Mouse (Mus musculus) kidney, embryonic 14.5 days (tissue): ENCODE results near the gene Gm28042. TPM values are rescaled to one million over a fixed set of nuclear protein-coding genes. Genes with fewer than 3 reads are reported as not detected.

Source experiments
- ATAC-seq: fragments of 200-750 bp; cut with Nextera tagmentation; 2 replicates; pipeline ENCODE4 v1.8.0; 2017; ENCODE audit warnings: moderate number of reproducible peaks, mild to moderate bottlenecking, moderate TSS enrichment, moderate library complexity; ENCODE audit not compliant: low FRiP score, low TSS enrichment
- H3K27ac ChIP-seq: fragments of 300-500 bp; sonication (generic); 2 replicates; pipeline ENCODE4 v1.5.1; 2014; ENCODE audit warnings: low read depth, mild to moderate bottlenecking, low read length, moderate library complexity, mixed read lengths
- H3K27me3 ChIP-seq: fragments of 300-500 bp; sonication (generic); 2 replicates; pipeline ENCODE4 v1.6.1; 2014; ENCODE audit warnings: mild to moderate bottlenecking, low read length; ENCODE audit not compliant: control insufficient read depth, insufficient read depth
- H3K36me3 ChIP-seq: fragments of 300-500 bp; sonication (generic); 2 replicates; pipeline ENCODE4 v1.6.1; 2014; ENCODE audit warnings: low read length, mixed read lengths; ENCODE audit not compliant: control insufficient read depth, insufficient read depth
- H3K4me1 ChIP-seq: fragments of 300-500 bp; sonication (generic); 2 replicates; pipeline ENCODE4 v1.6.1; 2014; ENCODE audit warnings: low read length, mixed read lengths; ENCODE audit not compliant: control insufficient read depth, insufficient read depth
- H3K4me2 ChIP-seq: fragments of 300-500 bp; sonication (generic); replicated peaks from 2 replicates; pipeline ENCODE4 v1.6.1; 2014; ENCODE audit warnings: low read depth, mild to moderate bottlenecking, low read length
- H3K4me3 ChIP-seq: fragments of 300-500 bp; sonication (generic); 2 replicates; pipeline ENCODE4 v1.5.1; 2014; ENCODE audit warnings: mild to moderate bottlenecking, low read length
- H3K9ac ChIP-seq: fragments of 300-500 bp; sonication (generic); 2 replicates; pipeline ENCODE4 v1.6.1; 2014; ENCODE audit warnings: low read depth, mild to moderate bottlenecking, low read length, moderate library complexity
- H3K9me3 ChIP-seq: fragments of 300-500 bp; sonication (generic); 2 replicates; pipeline ENCODE4 v1.6.1; 2016; ENCODE audit warnings: low read length; ENCODE audit not compliant: control insufficient read depth
- WGBS: fragments of 180-500 bp; shearing (Covaris S2); extraction: QIAGEN DNeasy Blood & Tissue Kit; methylation state at CpG from one replicate; pipeline ENCODE4 v1.1.7; 2014; 5-methylcytosine and 5-hydroxymethylcytosine counted together
- polyA plus RNA-seq: library from polyadenylated mRNA; unstranded; fragments of >200 nt; fragmentation: Nextera tagmentation; extraction: Ambion mirVana; gene quantifications from 2 replicates; pipeline ENCODE4 v1.2.1, GENCODE M21; 2014

Gene Gm28042
- polyA plus RNA-seq: 3.5 and 3.7 TPM in 2 replicates

DNA sequence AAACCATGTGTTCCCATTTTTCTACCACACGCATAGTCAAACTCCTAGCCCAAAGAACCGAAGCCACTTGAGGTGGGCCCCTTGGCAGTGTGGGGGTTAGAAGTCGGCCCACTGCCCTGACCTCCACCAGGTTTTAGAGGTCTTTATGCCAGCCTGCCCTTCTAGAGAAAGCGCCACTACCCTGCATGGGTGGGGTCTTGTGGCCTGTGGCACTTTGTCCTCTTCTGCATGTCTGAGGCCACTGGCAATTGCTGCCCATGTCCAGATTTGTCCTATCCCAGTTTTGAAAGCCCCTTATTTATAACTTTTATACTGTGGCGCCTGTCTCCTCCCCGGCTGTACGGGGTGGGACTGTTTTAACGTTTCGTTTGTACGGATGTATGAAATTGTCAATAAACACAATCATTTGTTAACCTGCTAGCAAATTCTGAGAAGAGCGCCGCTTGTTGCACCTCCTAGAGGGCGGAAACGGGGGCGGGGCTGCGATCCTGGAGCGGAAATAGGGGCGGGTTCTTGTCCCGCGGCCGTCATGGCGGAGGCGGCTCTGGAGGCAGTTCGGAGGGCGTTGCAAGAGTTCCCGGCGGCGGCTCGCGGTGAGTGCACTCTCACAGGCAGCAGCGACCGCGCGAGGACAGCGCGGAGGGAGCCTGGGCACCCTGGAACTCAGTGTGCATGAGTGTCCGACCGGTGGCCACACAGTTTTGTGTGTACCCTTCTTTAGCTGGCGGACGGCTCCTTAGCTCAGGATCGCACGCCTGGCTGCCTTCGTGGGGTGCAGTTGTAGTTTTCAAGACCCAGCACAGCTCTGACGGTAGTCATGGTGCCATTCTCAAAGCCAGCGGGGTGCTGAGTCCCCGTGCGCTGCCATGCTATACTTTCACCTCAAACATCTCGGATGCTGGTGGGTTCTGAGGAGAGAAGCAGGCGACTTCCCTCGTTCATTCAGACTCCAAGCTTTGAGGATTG lies at the start of gene Gm28042, which contains the start of gene Jmjd7:
Gene Gm28042, plus strand, starts transcription at position 510 of the 966 bp plus-strand sequence.
Gene Jmjd7, plus strand, starts transcription at position 500 of the 966 bp plus-strand sequence.
- peak within 1 kb of the TSS; percentile 56 for H3K4me2 ChIP-seq
- H3K9me3 ChIP-seq: no peaks in the 10 kb centered on the region
- H3K36me3 ChIP-seq: peaks cover 57% of the 10 kb centered on the region
- WGBS: 4% methylated on average over 50 of the region's 50 CpGs
- H3K4me3 ChIP-seq: peak within 1 kb of the TSS; percentile 82
- H3K4me1 ChIP-seq: peaks cover 4% of the 10 kb centered on the region; the same call in 1 of the 2 replicates
- H3K27ac ChIP-seq: peak within 1 kb of the TSS; percentile 63
- peak; percentile 93 for ATAC-seq
- H3K9ac ChIP-seq: peak within 1 kb of the TSS; percentile 87
- H3K27me3 ChIP-seq: no peaks in the 10 kb centered on the region

DNA sequence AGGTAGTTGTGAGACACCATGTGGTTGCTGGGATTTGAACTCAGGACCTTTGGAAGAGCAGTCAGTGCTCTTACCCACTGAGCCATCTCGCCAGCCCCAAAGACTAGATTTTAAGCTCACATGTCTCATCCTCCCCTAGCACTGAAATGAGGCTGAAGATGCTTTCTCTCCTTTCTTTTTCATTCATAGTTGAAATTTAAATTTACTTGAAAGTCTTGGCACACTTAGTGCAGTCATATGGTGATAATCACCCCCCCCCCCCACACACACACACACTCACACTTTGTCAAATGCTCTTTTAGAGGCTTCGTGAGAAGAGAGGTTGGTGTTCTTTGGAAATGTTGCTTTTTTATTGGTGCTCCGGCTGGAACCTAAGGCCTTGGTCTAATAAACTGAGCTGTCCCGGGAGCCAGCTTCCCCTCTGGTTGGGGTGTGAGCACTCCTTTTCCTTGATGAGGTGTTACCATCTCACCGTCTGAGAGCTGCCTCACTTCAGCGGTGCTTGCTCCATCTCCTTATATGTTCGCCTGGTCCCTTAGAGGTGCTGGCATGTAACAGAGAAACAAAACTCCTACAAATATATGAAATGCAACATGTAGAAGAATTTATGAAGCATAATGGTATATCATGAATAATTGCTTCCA lies 46.8 kb upstream of the Gm28042 start:
- no peaks in the 10 kb centered on the region for H3K36me3 ChIP-seq
- WGBS: 60% methylated on average over 7 of the region's 7 CpGs
- no peaks in the 10 kb centered on the region for H3K27me3 ChIP-seq
- no peaks in the 10 kb centered on the region for H3K9me3 ChIP-seq
- no peak for ATAC-seq
- H3K4me2 ChIP-seq: no peak overlapping the region
- no peaks in the 10 kb centered on the region for H3K4me1 ChIP-seq
- no peak overlapping the region for H3K9ac ChIP-seq
- H3K27ac ChIP-seq: no peak overlapping the region
- no peak overlapping the region for H3K4me3 ChIP-seq

DNA sequence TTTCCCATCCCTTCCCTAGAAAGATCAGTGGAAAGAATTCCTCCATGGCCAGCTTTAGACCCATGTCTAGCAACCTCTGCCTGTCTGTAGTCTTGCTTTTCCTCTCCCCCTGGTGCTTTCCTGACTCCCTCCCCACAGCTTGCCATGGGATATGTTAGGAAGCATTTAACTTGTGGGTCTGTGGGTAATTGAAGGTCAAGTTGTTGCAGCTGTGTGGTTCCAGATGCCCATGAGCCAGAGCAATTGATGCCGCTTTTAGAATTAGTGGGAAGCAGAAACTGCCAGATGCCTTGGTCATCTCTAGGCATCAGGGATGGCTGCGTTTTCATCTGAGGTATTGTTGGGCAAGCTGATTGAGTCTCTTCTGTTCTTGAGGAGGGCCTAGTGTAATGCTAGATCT lies 45.7 kb upstream of the Gm28042 start:
- H3K27me3 ChIP-seq: no peaks in the 10 kb centered on the region
- no peak overlapping the region for H3K4me3 ChIP-seq
- no peaks in the 10 kb centered on the region for H3K9me3 ChIP-seq
- H3K27ac ChIP-seq: no peak overlapping the region
- H3K9ac ChIP-seq: no peak overlapping the region
- ATAC-seq: no peak
- H3K36me3 ChIP-seq: no peaks in the 10 kb centered on the region
- H3K4me1 ChIP-seq: no peaks in the 10 kb centered on the region
- no peak overlapping the region for H3K4me2 ChIP-seq
- WGBS: 77% methylated on average over 2 of the region's 2 CpGs

DNA sequence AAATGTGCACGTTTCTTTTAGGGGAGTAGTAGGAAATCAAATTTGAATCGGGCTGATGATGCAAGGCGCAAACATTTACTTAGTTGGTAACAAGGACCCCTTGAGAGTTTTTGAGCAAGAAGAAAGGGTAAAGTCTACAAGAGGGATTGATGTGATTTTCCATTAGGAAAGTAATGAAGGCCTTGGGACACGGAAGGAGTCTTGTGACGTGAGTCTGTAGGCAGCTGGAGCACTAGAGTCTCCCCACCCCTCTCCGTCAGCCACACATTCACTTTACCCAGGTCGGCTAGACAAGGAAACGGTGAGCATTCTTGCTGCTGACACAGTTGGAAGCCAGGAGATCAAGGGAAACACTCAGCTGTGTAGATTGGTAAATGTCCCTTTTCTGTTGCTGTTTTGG lies 41.4 kb upstream of the Gm28042 start:
- H3K27ac ChIP-seq: no peak overlapping the region
- no peak for ATAC-seq

GRCm38 (mm10) chr2:119986369-119986768 lies 40.9 kb upstream of the Gm28042 start:
- Histone ChIP-seq H3K4me2 (no peak overlapping the region), H3K27ac (no peak overlapping the region), H3K27me3 (no peaks in the 10 kb centered on the region), H3K9ac (no peak overlapping the region), H3K4me1 (no peaks in the 10 kb centered on the region), H3K9me3 (no peaks in the 10 kb centered on the region), H3K36me3 (no peaks in the 10 kb centered on the region), H3K4me3 (no peak overlapping the region)
- ATAC-seq: no peak
- 75% methylated on average over 6 of the region's 6 CpGs for WGBS

More for the DNA sequence above, 41.4 kb upstream of the Gm28042 start:
- H3K4me1 ChIP-seq: no peaks in the 10 kb centered on the region
- no peak overlapping the region for H3K9ac ChIP-seq
- no peaks in the 10 kb centered on the region for H3K9me3 ChIP-seq
- WGBS: 74% methylated on average over 8 of the region's 8 CpGs
- H3K36me3 ChIP-seq: no peaks in the 10 kb centered on the region
- H3K4me2 ChIP-seq: no peak overlapping the region
- H3K27me3 ChIP-seq: no peaks in the 10 kb centered on the region
- no peak overlapping the region for H3K4me3 ChIP-seq

GRCm38 (mm10) chr2:119987441-119987840 lies 39.9 kb upstream of the Gm28042 start:
- Histone ChIP-seq H3K4me3 (no peak overlapping the region), H3K4me1 (no peaks in the 10 kb centered on the region), H3K27me3 (no peaks in the 10 kb centered on the region), H3K9ac (no peak overlapping the region), H3K36me3 (no peaks in the 10 kb centered on the region), H3K4me2 (no peak overlapping the region), H3K9me3 (no peaks in the 10 kb centered on the region), H3K27ac (no peak overlapping the region)
- ATAC-seq: no peak
- WGBS: 93% methylated on average over 2 of the region's 2 CpGs

- Histone ChIP-seq H3K9me3 (no peaks in the 10 kb centered on the region), H3K4me1 (no peaks in the 10 kb centered on the region), H3K4me3 (no peak overlapping the region), H3K36me3 (no peaks in the 10 kb centered on the region), H3K9ac (no peak overlapping the region), H3K4me2 (no peak overlapping the region), H3K27ac (no peak overlapping the region), H3K27me3 (no peaks in the 10 kb centered on the region)
- no peak for ATAC-seq
- 87% methylated on average over 4 of the region's 4 CpGs for WGBS
Measured at GRCm38 (mm10) chr2:119988952-119989351, 38.3 kb upstream of the Gm28042 start.

DNA sequence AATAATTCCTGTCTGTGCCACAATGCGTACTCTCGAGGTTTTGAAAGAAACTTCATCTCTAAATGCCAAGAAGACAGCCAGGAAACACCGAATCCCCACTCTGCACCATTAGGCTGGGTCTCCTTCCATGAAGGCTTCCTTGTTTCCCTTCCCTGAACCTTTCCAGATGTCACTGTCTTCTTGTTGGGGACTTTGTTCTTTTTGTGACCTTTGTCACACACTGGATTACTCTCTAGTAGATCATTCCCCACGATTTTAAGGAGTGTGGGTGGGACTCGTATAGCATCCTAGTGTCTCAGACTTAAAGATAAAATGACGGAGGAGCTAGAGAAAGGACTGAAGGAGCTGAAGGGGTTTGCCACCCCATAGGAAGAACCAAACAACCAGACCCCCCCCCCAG lies 36.4 kb upstream of the Gm28042 start:
- Histone ChIP-seq H3K27ac (no peak overlapping the region), H3K9ac (no peak overlapping the region), H3K4me2 (no peak overlapping the region), H3K9me3 (no peaks in the 10 kb centered on the region), H3K27me3 (no peaks in the 10 kb centered on the region), H3K36me3 (no peaks in the 10 kb centered on the region), H3K4me1 (peaks cover 10% of the 10 kb centered on the region; the same call in 1 of the 2 replicates), H3K4me3 (no peak overlapping the region)
- whole genome bisulfite sequencing: 80% methylated on average over 6 of the region's 6 CpGs
- no peak for ATAC-seq

- Histone ChIP-seq H3K27me3 (no peaks in the 10 kb centered on the region), H3K27ac (no peak overlapping the region), H3K4me2 (no peak overlapping the region), H3K4me3 (no peak overlapping the region), H3K4me1 (peaks cover 18% of the 10 kb centered on the region; the same call in 1 of the 2 replicates), H3K36me3 (no peaks in the 10 kb centered on the region), H3K9ac (no peak overlapping the region), H3K9me3 (no peaks in the 10 kb centered on the region)
- 80% methylated on average over 2 of the region's 2 CpGs for WGBS
- ATAC-seq: no peak
Measured at GRCm38 (mm10) chr2:119992349-119992748, 34.9 kb upstream of the Gm28042 start.
